ENCODE assay signal across 8 mouse cellular contexts in genomic region chr10:84774573-84774972, GRCm38 (mm10). TPM values are rescaled to one million over a fixed set of nuclear protein-coding genes. Genes with fewer than 3 reads are reported as not detected.
DNase-seq lines count a peak whose midpoint lies in the region; ATAC-seq lines count a peak whose summit lies in the region.

No protein-coding gene starts in this region.

- no peak for ATAC-seq in inflammation-experienced regulatory T-cells, adult 6 months

- DNase-seq in adrenal gland, adult (ENCODE audit: inconsistent age in 2 of 2, low spot score in 1 of 2), result peak; percentile 35 to 50
- DNase-seq in adrenal gland, postnatal 4 days (ENCODE audit: low spot score in 2 of 2), result no peak
- DNase-seq in 416B (ENCODE audit: low read depth), result peak; percentile 99
- DNase-seq in gastrocnemius, postnatal 14 days, result peak; percentile 68
- DNase-seq in kidney, postnatal 25 days, result peak; percentile 58 to 75
- DNase-seq in naive thymus-derived CD4-positive, alpha-beta T cell, adult 2 months (ENCODE audit: low read depth), result peak; percentile 40
- no peak for DNase-seq in c-Kit-positive CD71-positive TER-119-positive erythroid progenitor cells, embryonic 14.5 days (ENCODE audit: low spot score)

- intact Hi-C loops in gastrocnemius, postnatal 14 days (cut with DNase I; ENCODE audit: low total_unique reads), result no loop called here

RNA-seq across cellular contexts. Expression of gene Rfx4, which starts 18.7 kb away (rescaled TPM):
- under 1 TPM in 1 of 2 experiments, not detected in 1; 0.17 TPM for total RNA-seq in adrenal gland, postnatal 4 days (2021)
- total RNA-seq in gastrocnemius, postnatal 14 days (2021), result under 1 TPM in 1 of 2 experiments, not detected in 1; 0.06 TPM
- under 1 TPM in 1 of 3 experiments, not detected in 2; 0.18 TPM for polyA plus RNA-seq in inflammation-experienced regulatory T-cells, adult 6 months (2017; shearing (Covaris generic))

Comparison
In these comparisons a context has a peak if more than half of its experiments do, and no peak if none do; other contexts are left out.
1. DNase-seq: peak in adrenal gland, adult (2 of 2), 416B (single experiment), gastrocnemius, postnatal 14 days (single experiment), kidney, postnatal 25 days (2 of 2) and naive thymus-derived CD4-positive, alpha-beta T cell, adult 2 months (single experiment); none in adrenal gland, postnatal 4 days (0 of 2) and c-Kit-positive CD71-positive TER-119-positive erythroid progenitor cells, embryonic 14.5 days (single experiment).